8 mouse cellular contexts compared by ENCODE assay signal in genomic region chr17:86169092-86169491, GRCm38 (mm10). TPM values are rescaled to one million over a fixed set of nuclear protein-coding genes. Genes with fewer than 3 reads are reported as not detected.
A peak's percentile ranks its signal among the peaks of the same experiment; 100 is the strongest.
DNase-seq lines count a peak whose midpoint lies in the region; ATAC-seq and TF ChIP-seq lines count a peak whose summit lies in the region.

No protein-coding gene starts in this region.

- H3K4me2 ChIP-seq in forebrain, postnatal 0 days (ENCODE audit: low read depth) = peak overlapping the region; percentile 94
- peak overlapping the region; percentile 68 for H3K4me2 ChIP-seq in liver, embryonic 14.5 days (ENCODE audit: low read depth)

- peak overlapping the region; percentile 95 for H3K4me3 ChIP-seq in layer of hippocampus, adult 2 months
- H3K4me3 ChIP-seq in brown adipose tissue, adult 24 weeks (ENCODE audit: insufficient read depth, low read depth, low read length) = peak overlapping the region; percentile 79
- H3K4me3 ChIP-seq in forebrain, postnatal 0 days (ENCODE audit: low read depth, low read length) = peak overlapping the region; percentile 72
- peak overlapping the region; percentile 67 to 80; a peak in 3 of 4 replicates for H3K4me3 ChIP-seq in liver, embryonic 14.5 days (ENCODE audit: insufficient read depth in 1 of 2, low read depth in 2 of 2, low read length in 2 of 2)

- no peak for TF ChIP-seq CTCF in layer of hippocampus, adult 2 months (conservative IDR thresholded peaks at IDR 0.05)
- no peak for TF ChIP-seq CTCF in forebrain, postnatal 0 days (IDR thresholded peaks at IDR 0.05; ENCODE audit: low read depth)
- TF ChIP-seq CTCF in liver, embryonic 14.5 days (IDR thresholded peaks at IDR 0.05; ENCODE audit: low read depth) = no peak

- ATAC-seq in forebrain, postnatal 0 days = no peak
- no peak for ATAC-seq in liver, embryonic 14.5 days (ENCODE audit: insufficient read depth)

- peak overlapping the region; percentile 75 for H3K9ac ChIP-seq in forebrain, postnatal 0 days
- no peak overlapping the region for H3K9ac ChIP-seq in liver, embryonic 14.5 days (replicated peaks)

- H3K36me3 ChIP-seq in forebrain, postnatal 0 days (ENCODE audit: insufficient read depth) = no peaks in the 10 kb centered on the region
- H3K36me3 ChIP-seq in liver, embryonic 14.5 days (replicated peaks; ENCODE audit: control insufficient read depth, insufficient read depth, low read depth) = no peaks in the 10 kb centered on the region

- no peak for DNase-seq in layer of hippocampus, adult 2 months (ENCODE audit: low spot score in 2 of 2)
- DNase-seq in layer of hippocampus, adult 8-10 months (ENCODE audit: low spot score in 2 of 2) = no peak
- peak; percentile 51 for DNase-seq in forebrain, postnatal 0 days
- DNase-seq in liver, embryonic 14.5 days (ENCODE audit: low read depth in 3 of 3, low spot score in 3 of 3) = no peak
- DNase-seq in urinary bladder, postnatal 4 days (ENCODE audit: low spot score in 2 of 2) = no peak
- no peak for DNase-seq in adrenal gland, adult 8-10 months
- no peak for DNase-seq in kidney, postnatal 10 days

- no peaks in the 10 kb centered on the region for H3K27me3 ChIP-seq in forebrain, postnatal 0 days (ENCODE audit: insufficient read depth, low read length)
- H3K27me3 ChIP-seq in liver, embryonic 14.5 days (ENCODE audit: control insufficient read depth, insufficient read depth, low read length) = peaks cover 27% of the 10 kb centered on the region

- H3K27ac ChIP-seq in layer of hippocampus, adult 2 months = peak overlapping the region; percentile 97
- H3K27ac ChIP-seq in brown adipose tissue, adult 24 weeks (replicated peaks; ENCODE audit: low read depth, low read length) = no peak overlapping the region
- H3K27ac ChIP-seq in forebrain, postnatal 0 days (ENCODE audit: low read depth, low read length) = peak overlapping the region; percentile 90; the same call in 1 of the 2 replicates
- H3K27ac ChIP-seq in liver, embryonic 14.5 days = no peak overlapping the region

- 15% methylated on average over 6 of the region's 6 CpGs for WGBS in forebrain, postnatal 0 days
- 35% methylated on average over 6 of the region's 6 CpGs for WGBS in liver, embryonic 14.5 days (ENCODE audit: insufficient replicate concordance)

- TF ChIP-seq EP300 in liver, embryonic 14.5 days (IDR thresholded peaks at IDR 0.05; ENCODE audit: low read depth) = no peak

- H3K4me1 ChIP-seq in brown adipose tissue, adult 24 weeks (ENCODE audit: control insufficient read depth, insufficient read depth, insufficient read length, low read length) = peaks cover 9% of the 10 kb centered on the region
- H3K4me1 ChIP-seq in forebrain, postnatal 0 days (ENCODE audit: insufficient read depth) = peaks cover 22% of the 10 kb centered on the region
- no peaks in the 10 kb centered on the region for H3K4me1 ChIP-seq in liver, embryonic 14.5 days (replicated peaks; ENCODE audit: control insufficient read depth in 2 of 2, insufficient read depth in 2 of 2, low read length in 1 of 2)

- no peaks in the 10 kb centered on the region for H3K9me3 ChIP-seq in forebrain, postnatal 0 days (ENCODE audit: low read length)
- H3K9me3 ChIP-seq in liver, embryonic 14.5 days (ENCODE audit: control insufficient read depth, low read length) = no peaks in the 10 kb centered on the region

RNA-seq across cellular contexts. Expression of gene Prkce, which starts 1.5 kb away (rescaled TPM):
- total RNA-seq in layer of hippocampus, adult 2 months (2021) = 100 to 1,000 TPM; 422 to 451 TPM
- total RNA-seq in layer of hippocampus, adult 8-10 months (2022) = 100 to 1,000 TPM; 343 to 388 (median 379) TPM
- 13.7 and 18.0 TPM in 2 replicates for polyA plus RNA-seq in brown adipose tissue, adult 24 weeks (2012; ENCODE audit: insufficient read depth, insufficient read length, missing spikeins)
- 90.0 and 94.3 TPM in 2 replicates for total RNA-seq in forebrain, postnatal 0 days (2014; rRNA removed)
- 59.8 and 91.3 TPM in 2 replicates for polyA plus RNA-seq in forebrain, postnatal 0 days (2015; fragmentation: Nextera tagmentation; extraction: Ambion mirVana)
- polyA plus RNA-seq in liver, embryonic 14.5 days (2012; rRNA removed) = 0.26 and 0.32 TPM in 2 replicates
- polyA plus RNA-seq in liver, embryonic 14.5 days (2014; fragmentation: Nextera tagmentation; extraction: Ambion mirVana) = 0.37 and 0.68 TPM in 2 replicates
- 10 to 100 TPM; 17.6 to 26.9 (median 22.3) TPM for total RNA-seq in adrenal gland, adult 8-10 months (2022)

RNA-seq across cellular contexts. Expression of gene Srbd1, which starts 24.1 kb away (rescaled TPM):
- total RNA-seq in layer of hippocampus, adult 2 months (2021) = 10 to 100 TPM; 16.5 to 17.0 TPM
- 10 to 100 TPM; 14.6 to 18.9 (median 15.8) TPM for total RNA-seq in layer of hippocampus, adult 8-10 months (2022)
- polyA plus RNA-seq in brown adipose tissue, adult 24 weeks (2012; ENCODE audit: insufficient read depth, insufficient read length, missing spikeins) = 3.6 and 4.6 TPM in 2 replicates
- 20.8 and 20.9 TPM in 2 replicates for total RNA-seq in forebrain, postnatal 0 days (2014; rRNA removed)
- polyA plus RNA-seq in forebrain, postnatal 0 days (2015; fragmentation: Nextera tagmentation; extraction: Ambion mirVana) = 5.3 and 9.4 TPM in 2 replicates
- polyA plus RNA-seq in liver, embryonic 14.5 days (2012; rRNA removed) = 2.7 and 4.6 TPM in 2 replicates
- polyA plus RNA-seq in liver, embryonic 14.5 days (2014; fragmentation: Nextera tagmentation; extraction: Ambion mirVana) = 3.4 and 3.8 TPM in 2 replicates
- 10 to 100 TPM; 21.8 to 28.0 (median 25.7) TPM for total RNA-seq in adrenal gland, adult 8-10 months (2022)

Comparison
In these comparisons a context has a peak if more than half of its experiments do, and no peak if none do; other contexts are left out.
1. H3K27ac ChIP-seq: peak in layer of hippocampus, adult 2 months (single experiment) and forebrain, postnatal 0 days (single experiment); none in brown adipose tissue, adult 24 weeks (single experiment) and liver, embryonic 14.5 days (single experiment).
2. Peak in every context shown above with its lines, with median percentiles within 50 percentile points of each other: H3K4me3 ChIP-seq.